Mouse (Mus musculus) ES-CJ7 (cell line): ENCODE data around the gene Dcakd.

Source experiments
- DNase-seq: peaks from one replicate; pipeline ENCODE4 v3.0.0; 2011; ENCODE audit warnings: low read depth, low spot score

Gene Dcakd

DNA sequence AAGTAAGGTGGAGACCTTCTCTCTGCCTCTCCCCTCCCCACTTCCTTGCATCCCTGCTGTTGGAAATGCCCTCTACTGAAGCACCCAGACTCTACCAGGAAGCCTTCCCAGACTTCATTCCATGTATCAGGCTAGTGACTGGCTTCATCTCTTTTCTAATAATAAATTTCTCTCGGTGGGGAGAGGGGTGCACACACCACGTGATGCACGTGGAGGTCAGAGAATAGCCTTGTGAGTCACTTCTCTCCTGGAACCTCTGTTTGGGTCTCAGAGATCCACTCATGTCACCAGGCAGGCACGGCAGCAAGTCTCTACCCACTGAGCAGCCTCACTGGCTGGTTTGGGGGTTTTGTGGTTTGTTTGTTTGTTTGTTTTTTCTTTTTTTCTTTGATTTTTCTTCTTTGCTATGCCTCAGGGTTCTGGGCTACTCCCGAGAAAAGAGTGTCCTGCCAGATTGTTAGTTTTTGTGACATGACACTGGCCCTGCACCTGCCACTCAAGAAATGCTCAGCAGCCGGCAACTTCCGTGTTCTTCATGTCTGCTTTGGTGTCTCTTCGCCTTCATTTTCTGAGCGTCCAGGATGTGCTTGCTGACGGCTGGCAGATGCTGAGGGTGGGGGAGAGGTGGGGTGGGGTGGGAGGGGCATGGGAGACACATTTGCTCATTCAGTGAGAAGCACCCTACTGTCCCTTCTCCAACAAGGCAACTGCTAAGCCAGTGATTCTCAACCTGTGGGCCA lies 46.8 kb downstream of the Dcakd start:
- DNase-seq: no peak

DNA sequence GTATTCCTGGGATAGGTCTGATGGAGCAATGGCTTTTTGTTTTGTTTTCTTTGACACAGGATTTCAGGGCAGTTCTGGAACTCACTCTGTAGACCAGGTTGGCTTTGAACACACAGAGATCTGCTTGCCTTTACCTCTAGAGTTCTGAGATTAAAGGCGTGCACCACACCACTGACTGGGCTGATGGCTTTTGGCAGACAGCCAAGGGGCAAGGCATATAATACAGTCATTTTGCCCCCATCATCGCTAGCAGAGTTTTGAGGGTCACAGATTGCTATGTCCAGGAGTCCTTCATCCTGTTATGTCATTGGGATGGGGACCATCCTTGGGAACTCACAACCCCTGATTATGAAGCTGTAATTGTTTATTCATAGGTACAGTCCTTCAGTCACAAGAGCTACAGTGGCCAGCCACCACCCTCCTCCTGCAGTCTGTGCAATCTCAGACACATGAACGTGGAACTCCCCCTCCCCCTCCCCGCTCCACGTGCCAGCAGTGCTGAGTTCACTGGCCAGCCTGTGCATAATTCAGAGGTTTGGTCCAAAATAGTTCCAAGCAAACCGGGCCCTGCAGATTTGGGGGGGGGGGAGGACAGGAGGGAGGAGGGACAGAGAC lies 50.0 kb downstream of the Dcakd start:
- no peak for DNase-seq

DNA sequence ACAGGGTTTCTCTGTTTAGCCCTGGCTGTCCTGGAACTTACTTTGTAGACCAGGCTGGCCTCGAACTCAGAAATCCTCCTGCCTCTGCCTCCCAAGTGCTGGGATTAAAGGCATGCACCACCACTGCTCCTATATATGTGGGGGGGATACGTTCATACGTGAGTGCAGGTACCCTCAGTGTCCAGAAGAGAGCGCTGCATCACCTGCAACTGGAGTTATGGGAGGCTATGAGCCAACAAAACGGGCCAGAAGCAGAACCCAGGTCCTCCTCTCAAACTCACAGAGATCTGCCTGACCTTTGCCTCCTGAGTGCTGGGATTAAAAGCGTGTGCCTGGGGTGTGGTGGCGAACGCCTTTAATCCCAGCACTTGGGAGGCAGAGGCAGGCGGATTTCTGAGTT lies 52.2 kb downstream of the Dcakd start:
- peak; percentile 84 for DNase-seq

DNA sequence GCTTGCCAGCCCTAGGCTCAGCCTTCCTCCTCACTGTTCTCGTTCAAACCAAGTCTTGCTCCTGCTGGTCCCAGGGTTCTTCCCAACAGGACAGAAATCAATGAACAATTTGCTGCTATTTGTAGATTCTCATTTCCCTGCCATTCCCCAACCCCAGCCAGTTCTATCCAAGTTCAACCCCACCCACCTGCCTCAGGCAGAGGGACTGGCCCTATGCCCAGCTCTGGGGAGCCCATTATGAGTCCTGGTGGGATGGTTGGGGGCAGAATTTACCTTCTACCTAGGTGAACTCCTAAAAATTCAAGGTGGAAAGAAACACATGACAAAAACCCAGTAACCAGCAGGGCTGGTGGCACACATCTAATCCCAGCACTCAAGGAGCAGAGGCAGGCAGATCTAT lies 55.8 kb downstream of the Dcakd start:
- no peak for DNase-seq

- no peak for DNase-seq
These were observed 56.5 kb downstream of the Dcakd start for GRCm38 (mm10) chr11:102971604-102972003.

GRCm38 (mm10) chr11:102964547-102965091 lies 63.5 kb downstream of the Dcakd start:
- DNase-seq: no peak

DNA sequence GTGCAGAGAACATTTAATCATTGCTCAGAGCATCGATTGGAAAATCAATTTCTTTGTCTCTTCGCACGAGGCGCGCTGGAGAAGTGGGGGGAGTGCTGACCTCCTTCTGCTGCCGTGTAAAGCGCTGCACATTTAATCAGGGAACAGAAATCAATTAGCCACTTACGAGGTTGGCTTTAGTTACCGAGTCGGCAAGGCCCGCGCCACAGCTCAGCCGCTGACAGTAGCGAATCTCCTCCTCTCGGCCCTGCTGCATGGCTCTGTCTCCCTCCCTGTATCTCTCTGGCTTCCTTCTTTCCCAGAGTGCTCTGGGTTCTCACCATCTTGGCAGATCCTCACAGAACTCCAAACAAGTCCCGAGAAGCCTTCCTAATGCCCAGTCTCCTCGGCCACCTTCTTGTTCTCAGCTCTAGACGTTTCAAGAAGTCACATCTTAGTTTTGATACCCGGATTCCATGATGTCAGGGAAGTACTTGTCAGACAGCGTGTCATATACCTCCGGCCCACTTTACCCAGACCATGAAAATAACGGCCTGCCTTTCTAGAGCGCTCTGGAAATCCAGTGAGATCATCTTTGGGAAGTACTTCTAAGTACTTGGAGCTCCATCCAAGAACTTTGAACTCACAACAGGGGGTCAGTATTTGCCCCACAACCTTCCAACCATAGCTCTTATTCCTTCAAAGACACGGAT lies 64.1 kb downstream of the Dcakd start:
- DNase-seq: peak; percentile 19

DNA sequence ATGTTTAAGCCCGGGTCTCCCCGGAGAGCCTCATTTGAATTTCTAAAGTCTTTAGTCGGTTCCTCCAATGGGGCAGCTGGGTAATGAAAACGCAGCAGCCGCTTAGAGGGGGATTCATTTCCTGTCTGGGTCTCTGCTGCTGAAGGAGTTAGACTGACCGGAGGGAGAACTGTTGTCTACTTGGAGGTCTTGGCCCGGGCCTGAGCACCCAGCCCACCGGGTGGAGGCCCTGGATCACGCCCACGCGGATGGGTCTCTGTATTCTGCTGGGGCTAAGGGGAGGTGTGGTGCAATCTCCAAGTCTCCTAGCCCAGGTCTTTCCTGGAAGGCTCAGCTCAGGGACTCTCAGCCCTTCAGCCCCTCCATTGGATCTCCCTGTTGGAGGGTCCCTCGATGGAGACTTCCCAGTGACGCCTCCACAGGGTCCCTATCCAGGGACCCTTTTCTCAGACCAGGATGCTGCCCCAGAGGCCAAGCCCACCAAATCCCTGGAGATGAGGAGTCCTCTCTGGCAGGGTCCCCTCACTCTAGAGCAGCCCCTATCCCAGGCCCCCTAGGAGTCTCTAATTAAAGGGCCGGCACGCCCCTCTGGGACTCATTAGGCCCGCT lies 64.8 kb downstream of the Dcakd start:
- DNase-seq: peak; percentile 41

DNA sequence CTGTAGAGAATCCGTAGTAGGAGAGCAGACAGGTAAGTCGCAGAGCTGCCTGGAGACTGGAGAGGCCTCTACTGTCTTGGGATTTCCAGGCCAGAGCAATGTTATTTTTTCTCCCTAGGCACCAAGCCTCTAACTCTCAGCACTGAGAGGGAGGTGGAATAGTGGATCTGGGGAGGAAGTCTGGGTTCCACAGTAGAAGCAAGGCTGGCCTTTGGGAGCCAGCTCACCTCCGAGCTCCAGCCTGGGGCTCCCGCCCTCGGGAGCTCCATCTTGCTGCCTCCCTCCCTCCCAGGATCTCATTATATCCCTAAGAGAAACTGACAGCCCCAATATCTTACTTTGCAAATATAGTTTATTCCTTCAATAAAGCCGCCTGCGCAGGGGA lies 65.3 kb downstream of the Dcakd start:
- DNase-seq: no peak

- DNase-seq: no peak
These were observed 67.1 kb downstream of the Dcakd start for GRCm38 (mm10) chr11:102961082-102961481.

- no peak for DNase-seq
These were observed 69.3 kb downstream of the Dcakd start for GRCm38 (mm10) chr11:102958870-102959269.

DNA sequence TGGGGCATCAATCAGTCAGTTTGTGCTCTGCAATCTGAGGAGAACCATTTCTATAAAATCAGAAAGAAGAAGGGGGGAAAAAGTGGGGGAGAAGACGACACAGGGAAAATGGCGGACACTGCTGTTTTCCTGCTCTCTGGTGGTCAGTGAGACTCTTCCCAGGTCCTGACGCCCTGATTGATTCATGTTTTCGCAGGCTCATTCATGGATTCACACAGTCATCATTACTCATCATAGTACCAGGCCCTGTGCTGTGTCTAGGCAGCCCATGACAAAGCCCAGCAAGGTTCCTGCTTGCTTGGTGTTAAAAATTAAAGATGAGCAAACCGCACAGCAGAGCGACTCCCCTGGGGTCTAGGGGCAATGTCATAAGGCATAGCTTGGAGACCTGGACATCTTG lies 69.7 kb downstream of the Dcakd start:
- no peak for DNase-seq

GRCm38 (mm10) chr11:102957692-102958091 lies 70.4 kb downstream of the Dcakd start:
- DNase-seq: no peak

- no peak for DNase-seq
These were observed 71.0 kb downstream of the Dcakd start for GRCm38 (mm10) chr11:102956962-102957614.

DNA sequence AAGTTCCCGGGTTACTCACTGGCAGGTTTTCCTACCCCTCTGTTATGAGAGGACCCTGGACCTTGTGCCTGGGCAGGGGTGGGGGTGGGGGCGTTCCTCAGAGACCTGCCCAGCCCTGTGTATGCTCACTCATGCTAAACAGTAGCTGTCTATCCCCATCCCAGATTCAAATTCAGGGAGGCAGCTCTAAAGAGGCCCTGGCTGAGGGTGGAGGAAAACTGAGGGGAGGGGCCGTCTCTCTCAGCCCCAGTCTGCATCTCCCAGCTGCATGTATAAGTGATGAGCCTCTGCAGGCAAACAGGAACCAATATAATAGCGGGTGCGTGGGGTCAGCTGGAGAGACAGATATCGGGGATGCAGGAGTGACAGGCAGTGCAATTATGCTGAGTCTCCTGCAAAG lies 75.2 kb downstream of the Dcakd start:
- DNase-seq: no peak

DNA sequence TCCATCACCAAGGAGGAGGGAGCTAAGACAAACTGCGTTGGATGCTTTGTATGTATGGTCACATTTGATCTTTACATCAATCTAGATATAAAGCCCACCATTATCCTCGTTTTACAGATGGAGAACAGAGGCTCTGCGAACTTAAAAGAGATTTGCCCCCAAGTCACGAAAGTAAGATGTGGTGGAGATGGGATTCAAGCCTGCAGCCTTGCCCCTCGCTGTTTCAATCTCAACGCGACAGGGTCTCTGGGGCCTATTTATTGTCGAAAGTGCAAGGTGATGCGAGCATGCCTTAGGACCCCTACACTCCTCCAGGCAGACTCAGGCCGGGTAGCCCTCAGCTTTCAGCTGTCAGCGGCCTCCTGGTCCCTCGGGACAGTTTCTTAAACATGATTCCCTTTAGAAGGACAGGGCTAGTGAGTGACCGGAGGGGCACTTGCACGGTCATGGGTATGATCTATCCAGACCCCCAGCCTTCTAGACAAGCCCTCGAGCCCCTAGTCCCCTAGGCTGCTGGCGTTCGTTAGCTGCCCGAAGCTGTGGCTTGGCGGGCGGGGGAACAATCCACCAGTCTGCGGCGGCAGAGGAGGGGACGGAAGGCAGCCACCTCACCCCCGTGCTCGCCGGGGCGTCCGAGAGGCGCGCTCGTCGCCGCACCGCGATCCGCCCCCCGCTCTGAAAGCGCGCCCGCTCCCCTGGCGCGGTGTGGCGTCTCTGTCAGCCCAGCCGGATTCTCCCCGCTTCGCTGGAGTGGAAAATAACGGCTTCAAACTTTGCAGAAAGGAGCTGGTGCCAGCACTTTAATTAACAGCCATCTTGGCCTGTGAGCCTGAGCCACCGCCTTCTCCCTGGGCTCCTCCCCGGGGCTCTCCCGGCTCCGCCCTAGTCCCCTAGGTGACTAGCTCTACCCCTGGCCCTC lies 79.8 kb downstream of the Dcakd start:
- no peak for DNase-seq

GRCm38 (mm10) chr11:102946992-102947343 lies 81.2 kb downstream of the Dcakd start:
- DNase-seq: no peak

DNA sequence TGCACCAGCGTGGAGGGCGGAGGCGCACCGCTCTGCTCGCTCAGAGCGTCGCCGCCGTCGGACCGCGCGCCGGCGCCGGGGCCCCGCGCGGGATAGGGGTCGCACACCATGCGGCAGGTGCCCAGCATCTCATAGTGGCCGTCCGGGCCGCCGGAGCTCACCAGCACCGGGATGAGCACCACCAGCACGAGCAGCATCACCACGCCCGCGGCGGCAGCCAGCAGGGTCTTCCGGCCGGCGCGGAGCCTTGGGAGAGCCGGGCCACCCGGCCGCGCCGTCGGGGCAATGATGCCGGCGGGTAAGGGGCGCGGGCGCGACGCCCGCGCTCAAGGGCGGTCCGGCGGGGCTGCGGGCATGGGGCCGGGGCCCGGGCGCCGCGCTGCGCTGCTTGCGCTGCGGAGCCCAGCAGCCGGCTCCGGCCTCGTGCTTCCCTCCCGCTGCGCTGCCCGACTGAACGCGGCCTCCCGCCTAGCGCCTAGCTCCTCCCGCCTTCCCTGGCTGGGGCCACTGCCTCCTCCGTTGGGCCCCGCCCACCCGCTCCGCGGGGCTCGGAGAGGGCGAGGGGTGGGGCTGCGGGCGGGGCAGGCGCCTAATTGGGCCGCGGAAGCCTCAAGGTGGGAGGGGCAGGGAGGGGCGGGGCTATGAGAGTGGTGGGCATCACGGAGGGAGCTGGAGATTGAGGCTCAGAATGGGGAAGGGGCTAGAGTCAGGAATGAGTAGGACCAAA lies 81.7 kb downstream of the Dcakd start, which contains the start of gene C1ql1:
Gene C1ql1, minus strand, starts transcription at position 424 of the 727 bp plus-strand sequence.
- DNase-seq: peak; percentile 91

DNA sequence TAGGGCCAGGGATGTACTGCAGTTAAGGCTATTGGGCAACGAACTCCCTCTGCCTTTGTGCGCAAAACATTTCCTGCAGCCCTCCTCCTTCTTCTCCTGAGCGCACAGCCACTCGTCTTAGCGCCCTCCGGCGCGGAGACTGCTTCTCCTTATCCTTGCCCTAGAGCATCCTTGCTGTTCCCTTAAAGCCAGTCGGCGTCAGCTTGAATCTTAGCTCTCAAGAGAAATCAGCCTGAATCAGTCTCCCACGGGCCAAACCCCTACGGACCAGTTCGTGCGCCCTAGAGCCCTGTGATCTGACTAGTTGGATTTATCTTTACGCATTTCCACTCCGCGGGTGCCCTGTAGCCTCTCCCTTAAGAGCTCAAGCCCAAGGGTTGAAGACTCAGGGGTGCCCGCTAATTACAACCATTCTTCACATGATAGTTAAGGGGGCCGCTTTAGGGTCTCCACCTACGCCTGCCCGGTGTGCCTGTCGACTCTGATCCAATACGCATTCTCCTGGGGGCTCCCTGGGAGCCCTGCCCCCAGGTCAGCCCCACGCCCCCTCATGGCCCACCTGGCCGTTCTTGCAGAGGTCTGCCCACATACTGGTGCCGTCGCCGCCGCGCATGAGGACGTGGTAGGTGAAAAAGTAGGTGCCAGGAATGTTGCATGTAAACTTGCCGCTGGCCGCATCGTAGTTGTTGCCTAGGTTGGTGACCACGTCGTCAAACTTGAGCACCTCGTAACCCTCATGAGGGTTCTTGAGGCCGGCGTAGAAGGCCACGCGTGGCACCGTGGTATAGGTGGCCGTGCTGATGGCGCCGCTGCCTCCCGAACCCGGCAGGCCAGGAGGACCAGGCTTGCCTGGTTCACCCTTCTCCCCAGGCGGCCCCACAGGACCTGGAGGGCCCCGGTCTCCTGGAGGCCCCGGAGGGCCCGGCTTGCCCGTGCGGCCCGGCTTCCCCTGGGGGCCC lies 82.5 kb downstream of the Dcakd start:
- peak; percentile 57 for DNase-seq
